Mouse (Mus musculus) cerebellum, adult 2 months (tissue): ENCODE measurements around the gene Zscan25.

Source experiments
- CTCF ChIP-seq: fragments of 200-500 bp; IDR thresholded peaks from 2 replicates; pipeline ENCODE4 v1.5.1; 2011; ENCODE audit warnings: low read depth, mild to moderate bottlenecking, control low read depth, low read length, moderate library complexity, borderline replicate concordance; ENCODE audit not compliant: insufficient read depth
- POLR2A ChIP-seq: fragments of 200-500 bp; IDR thresholded peaks from 2 replicates; pipeline ENCODE4 v1.6.1; 2011; ENCODE audit warnings: low read length, control low read depth, borderline replicate concordance; ENCODE audit not compliant: insufficient read depth

DNA sequence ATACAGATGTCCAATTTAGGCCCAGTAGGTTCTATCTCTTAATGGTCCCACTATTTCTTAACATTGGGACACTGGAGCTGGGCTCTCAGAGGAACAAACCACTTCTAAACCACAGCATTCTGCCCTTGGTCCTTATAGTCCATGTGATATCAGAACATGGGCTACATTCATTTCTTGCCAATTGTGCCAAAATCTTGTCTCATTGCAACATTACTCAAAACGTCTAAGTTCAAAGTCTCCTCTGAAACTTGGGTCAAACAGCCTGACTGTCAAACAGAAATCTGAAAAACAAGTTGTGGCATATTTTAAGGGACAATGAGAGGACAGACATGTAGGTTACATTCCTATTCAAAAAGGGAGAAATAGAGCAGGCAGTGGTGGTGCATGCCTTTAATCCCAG is 36.8 kb downstream of the Zscan25 start:
- no peak for TF ChIP-seq POLR2A
- no peak for TF ChIP-seq CTCF
